8 mouse cellular contexts compared by ENCODE assay signal in genomic region chr2:62654519-62655338, GRCm38 (mm10). TPM values are rescaled to one million over a fixed set of nuclear protein-coding genes. Genes with fewer than 3 reads are reported as not detected.
DNase-seq lines count a peak whose midpoint lies in the region; ATAC-seq and TF ChIP-seq lines count a peak whose summit lies in the region.

No protein-coding gene starts in this region.

- intact Hi-C loops in left cerebral cortex, postnatal 10 days (cut with DNase I), result no loop called here

- no peak overlapping the region for H3K9ac ChIP-seq in heart, postnatal 0 days (replicated peaks; ENCODE audit: low read depth, low read length)
- H3K9ac ChIP-seq in forebrain, embryonic 15.5 days (replicated peaks), result no peak overlapping the region
- H3K9ac ChIP-seq in intestine, embryonic 15.5 days, result no peak overlapping the region
- no peak overlapping the region for H3K9ac ChIP-seq in midbrain, embryonic 14.5 days (replicated peaks; ENCODE audit: low read length)

- 31% methylated on average over 7 of the region's 7 CpGs for WGBS in heart, postnatal 0 days
- WGBS in heart, embryonic 10.5 days, result 37% methylated on average over 7 of the region's 7 CpGs
- WGBS in forebrain, embryonic 15.5 days, result 45% methylated on average over 7 of the region's 7 CpGs
- 47% methylated on average over 7 of the region's 7 CpGs for WGBS in intestine, embryonic 15.5 days
- WGBS in midbrain, embryonic 14.5 days, result 43% methylated on average over 7 of the region's 7 CpGs

- H3K36me3 ChIP-seq in heart, postnatal 0 days (replicated peaks; ENCODE audit: control insufficient read depth, insufficient read depth, low read length), result no peaks in the 10 kb centered on the region
- H3K36me3 ChIP-seq in heart, embryonic 10.5 days, result no peaks in the 10 kb centered on the region
- no peaks in the 10 kb centered on the region for H3K36me3 ChIP-seq in forebrain, embryonic 15.5 days
- no peaks in the 10 kb centered on the region for H3K36me3 ChIP-seq in intestine, embryonic 15.5 days
- H3K36me3 ChIP-seq in midbrain, embryonic 14.5 days (ENCODE audit: control insufficient read depth, insufficient read depth, low read length), result no peaks in the 10 kb centered on the region
- H3K36me3 ChIP-seq in splenic B cell, adult 2 months (ENCODE audit: control insufficient read depth, insufficient read depth, low read length, poor library complexity, severe bottlenecking), result no peaks in the 10 kb centered on the region

- H3K4me2 ChIP-seq in heart, postnatal 0 days (ENCODE audit: low read depth, low read length), result no peak overlapping the region
- no peak overlapping the region for H3K4me2 ChIP-seq in forebrain, embryonic 15.5 days (replicated peaks)
- H3K4me2 ChIP-seq in intestine, embryonic 15.5 days (replicated peaks), result no peak overlapping the region
- H3K4me2 ChIP-seq in midbrain, embryonic 14.5 days (ENCODE audit: low read length), result no peak overlapping the region

- H3K27ac ChIP-seq in heart, postnatal 0 days (ENCODE audit: low read depth), result no peak overlapping the region
- H3K27ac ChIP-seq in heart, embryonic 10.5 days, result no peak overlapping the region
- H3K27ac ChIP-seq in forebrain, embryonic 15.5 days (replicated peaks), result no peak overlapping the region
- H3K27ac ChIP-seq in intestine, embryonic 15.5 days, result no peak overlapping the region
- no peak overlapping the region for H3K27ac ChIP-seq in midbrain, embryonic 14.5 days (replicated peaks; ENCODE audit: low read depth, low read length)

- no peaks in the 10 kb centered on the region for H3K4me1 ChIP-seq in heart, postnatal 0 days (ENCODE audit: control insufficient read depth, insufficient read depth)
- peaks cover 3% of the 10 kb centered on the region for H3K4me1 ChIP-seq in heart, embryonic 10.5 days
- H3K4me1 ChIP-seq in forebrain, embryonic 15.5 days, result no peaks in the 10 kb centered on the region
- H3K4me1 ChIP-seq in intestine, embryonic 15.5 days (replicated peaks), result no peaks in the 10 kb centered on the region
- H3K4me1 ChIP-seq in midbrain, embryonic 14.5 days (ENCODE audit: control insufficient read depth, insufficient read depth, low read length), result no peaks in the 10 kb centered on the region

- no peak overlapping the region for H3K4me3 ChIP-seq in heart, postnatal 0 days (ENCODE audit: low read depth, low read length)
- H3K4me3 ChIP-seq in heart, embryonic 10.5 days, result no peak overlapping the region
- H3K4me3 ChIP-seq in forebrain, embryonic 15.5 days, result no peak overlapping the region
- no peak overlapping the region for H3K4me3 ChIP-seq in intestine, embryonic 15.5 days (replicated peaks)
- no peak overlapping the region for H3K4me3 ChIP-seq in midbrain, embryonic 14.5 days (replicated peaks; ENCODE audit: low read depth, low read length)

- DNase-seq in heart, postnatal 0 days (ENCODE audit: low spot score), result peak; percentile 51
- no peak for DNase-seq in heart, embryonic 10.5 days (ENCODE audit: low spot score)
- peak; percentile 57 to 68 for DNase-seq in adrenal gland, postnatal 36 days
- peak; percentile 68 to 78 for DNase-seq in left cerebral cortex, postnatal 10 days (ENCODE audit: extremely low spot score in 1 of 2, low spot score in 2 of 2)
- DNase-seq in midbrain, embryonic 14.5 days, result peak; percentile 89
- DNase-seq in splenic B cell, adult 2 months (ENCODE audit: low read depth, low spot score), result peak; percentile 75

- TF ChIP-seq EP300 in heart, postnatal 0 days (IDR thresholded peaks at IDR 0.05; ENCODE audit: low read depth), result no peak

- no peaks in the 10 kb centered on the region for H3K9me3 ChIP-seq in heart, postnatal 0 days (replicated peaks; ENCODE audit: control insufficient read depth, low read length)
- no peaks in the 10 kb centered on the region for H3K9me3 ChIP-seq in heart, embryonic 10.5 days
- H3K9me3 ChIP-seq in forebrain, embryonic 15.5 days, result no peaks in the 10 kb centered on the region
- no peaks in the 10 kb centered on the region for H3K9me3 ChIP-seq in intestine, embryonic 15.5 days
- no peaks in the 10 kb centered on the region for H3K9me3 ChIP-seq in midbrain, embryonic 14.5 days (ENCODE audit: control insufficient read depth, low read length)

- no peaks in the 10 kb centered on the region for H3K27me3 ChIP-seq in heart, postnatal 0 days (ENCODE audit: control insufficient read depth, insufficient read depth, low read length)
- H3K27me3 ChIP-seq in heart, embryonic 10.5 days (ENCODE audit: insufficient read depth, poor library complexity, severe bottlenecking), result no peaks in the 10 kb centered on the region
- no peaks in the 10 kb centered on the region for H3K27me3 ChIP-seq in forebrain, embryonic 15.5 days
- no peaks in the 10 kb centered on the region for H3K27me3 ChIP-seq in intestine, embryonic 15.5 days (replicated peaks)
- H3K27me3 ChIP-seq in midbrain, embryonic 14.5 days (ENCODE audit: control insufficient read depth, insufficient read depth, low read length), result no peaks in the 10 kb centered on the region
- no peaks in the 10 kb centered on the region; the same call in 1 of the 2 replicates for H3K27me3 ChIP-seq in splenic B cell, adult 2 months (ENCODE audit: control insufficient read depth, insufficient read depth, low read length, poor library complexity, severe bottlenecking)

- peak; percentile 51; the same call in 1 of the 2 replicates for ATAC-seq in heart, postnatal 0 days (ENCODE audit: insufficient read depth, low read depth)
- peak; percentile 86 for ATAC-seq in forebrain, embryonic 15.5 days (replicated peaks)
- peak; percentile 62 for ATAC-seq in intestine, embryonic 15.5 days
- ATAC-seq in midbrain, embryonic 14.5 days (ENCODE audit: low FRiP score, low TSS enrichment), result peak; percentile 74

- peak; percentile 60 for TF ChIP-seq CTCF in heart, postnatal 0 days (IDR thresholded peaks at IDR 0.05; ENCODE audit: low read depth)

RNA-seq across cellular contexts. Expression of gene Ifih1, which starts 8.7 kb away (rescaled TPM):
- 3.2 and 4.3 TPM in 2 replicates for total RNA-seq in heart, postnatal 0 days (2014; rRNA removed; ENCODE audit: low replicate concordance)
- polyA plus RNA-seq in heart, postnatal 0 days (2015; fragmentation: Nextera tagmentation; extraction: Ambion mirVana), result 2.1 TPM in 2 replicates
- polyA plus RNA-seq in heart, embryonic 10.5 days (2016; fragmentation: Nextera tagmentation; extraction: Ambion mirVana), result 0.93 and 1.0 TPM in 2 replicates
- total RNA-seq in adrenal gland, postnatal 36 days (2021), result 10 to 100 TPM in 1 of 2 experiments, 1 to 10 TPM in 1; 9.6 to 21.9 TPM
- 0.77 and 1.1 TPM in 2 replicates for polyA plus RNA-seq in forebrain, embryonic 15.5 days (2015; fragmentation: Nextera tagmentation; extraction: Ambion mirVana)
- polyA plus RNA-seq in intestine, embryonic 15.5 days (2015; fragmentation: Nextera tagmentation; extraction: Ambion mirVana), result 5.2 and 7.0 TPM in 2 replicates
- total RNA-seq in left cerebral cortex, postnatal 10 days (2021), result 1 to 10 TPM; 3.1 to 3.5 TPM
- polyA plus RNA-seq in midbrain, embryonic 14.5 days (2014; fragmentation: Nextera tagmentation; extraction: Ambion mirVana), result 0.61 and 2.1 TPM in 2 replicates

RNA-seq across cellular contexts. Expression of gene Gca, which starts 9.4 kb away (rescaled TPM):
- total RNA-seq in heart, postnatal 0 days (2014; rRNA removed; ENCODE audit: low replicate concordance), result 4.9 and 6.1 TPM in 2 replicates
- 17.8 and 18.5 TPM in 2 replicates for polyA plus RNA-seq in heart, postnatal 0 days (2015; fragmentation: Nextera tagmentation; extraction: Ambion mirVana)
- 9.0 and 14.6 TPM in 2 replicates for polyA plus RNA-seq in heart, embryonic 10.5 days (2016; fragmentation: Nextera tagmentation; extraction: Ambion mirVana)
- 1 to 10 TPM; 2.0 to 5.8 TPM for total RNA-seq in adrenal gland, postnatal 36 days (2021)
- polyA plus RNA-seq in forebrain, embryonic 15.5 days (2015; fragmentation: Nextera tagmentation; extraction: Ambion mirVana), result 9.4 and 10.2 TPM in 2 replicates
- polyA plus RNA-seq in intestine, embryonic 15.5 days (2015; fragmentation: Nextera tagmentation; extraction: Ambion mirVana), result 8.8 and 9.4 TPM in 2 replicates
- total RNA-seq in left cerebral cortex, postnatal 10 days (2021), result 1 to 10 TPM; 8.9 to 9.9 TPM
- polyA plus RNA-seq in midbrain, embryonic 14.5 days (2014; fragmentation: Nextera tagmentation; extraction: Ambion mirVana), result 4.0 and 4.3 TPM in 2 replicates
